Mouse (Mus musculus): ENCODE measurements around the gene Ube2j2.

Gene Ube2j2

GRCm38 (mm10) chr4:155943534-155944249, at the start of gene Ube2j2:
Gene Ube2j2, plus strand, starts transcription at chr4:155943831.
- in situ Hi-C loops (cut with MboI; ENCODE audit: low pct_unique_long_range_greater_than_20kb in 1 of 2, low sequenced_read_pairs in 2 of 2, unreplicated experiment in 1 of 2): loop anchor here in 1 of 2 experiments (5.0 kb wide), 1 partner anchor 36 kb away; no protein-coding TSS in a partner anchor

- in situ Hi-C loops (cut with MboI; ENCODE audit: low pct_unique_long_range_greater_than_20kb in 1 of 2, low sequenced_read_pairs in 2 of 2, unreplicated experiment in 1 of 2): no loop called here
Observed at GRCm38 (mm10) chr4:155894311-155894881, 49.2 kb upstream of the Ube2j2 start.

GRCm38 (mm10) chr4:155895216-155895615, 48.4 kb upstream of the Ube2j2 start:
- in situ Hi-C loops (cut with MboI; ENCODE audit: low pct_unique_long_range_greater_than_20kb in 1 of 2, low sequenced_read_pairs in 2 of 2, unreplicated experiment in 1 of 2): no loop called here

- in situ Hi-C loops (cut with MboI; ENCODE audit: low pct_unique_long_range_greater_than_20kb in 1 of 2, low sequenced_read_pairs in 2 of 2, unreplicated experiment in 1 of 2): no loop called here
Observed at GRCm38 (mm10) chr4:155895826-155896225, 47.8 kb upstream of the Ube2j2 start.

GRCm38 (mm10) chr4:155896461-155896860, 47.2 kb upstream of the Ube2j2 start:
- in situ Hi-C loops (cut with MboI; ENCODE audit: low pct_unique_long_range_greater_than_20kb in 1 of 2, low sequenced_read_pairs in 2 of 2, unreplicated experiment in 1 of 2): no loop called here

- in situ Hi-C loops (cut with MboI; ENCODE audit: low pct_unique_long_range_greater_than_20kb in 1 of 2, low sequenced_read_pairs in 2 of 2, unreplicated experiment in 1 of 2): no loop called here
Observed at GRCm38 (mm10) chr4:155898318-155898717, 45.3 kb upstream of the Ube2j2 start.

GRCm38 (mm10) chr4:155899355-155899754, 44.3 kb upstream of the Ube2j2 start:
- in situ Hi-C loops (cut with MboI; ENCODE audit: low pct_unique_long_range_greater_than_20kb in 1 of 2, low sequenced_read_pairs in 2 of 2, unreplicated experiment in 1 of 2): no loop called here

- in situ Hi-C loops (cut with MboI; ENCODE audit: low pct_unique_long_range_greater_than_20kb in 1 of 2, low sequenced_read_pairs in 2 of 2, unreplicated experiment in 1 of 2): no loop called here
Observed at GRCm38 (mm10) chr4:155901205-155901604, 42.4 kb upstream of the Ube2j2 start.

- in situ Hi-C loops (cut with MboI; ENCODE audit: low pct_unique_long_range_greater_than_20kb in 1 of 2, low sequenced_read_pairs in 2 of 2, unreplicated experiment in 1 of 2): no loop called here
Observed at GRCm38 (mm10) chr4:155903246-155903645, 40.4 kb upstream of the Ube2j2 start.

- in situ Hi-C loops (cut with MboI; ENCODE audit: low pct_unique_long_range_greater_than_20kb in 1 of 2, low sequenced_read_pairs in 2 of 2, unreplicated experiment in 1 of 2): loop anchor here in 1 of 2 experiments (5.0 kb wide), 1 partner anchor 38 kb away; the partner anchor contains the start of gene Ube2j2
Observed at GRCm38 (mm10) chr4:155904318-155905102, 39.1 kb upstream of the Ube2j2 start.

- in situ Hi-C loops (cut with MboI; ENCODE audit: low pct_unique_long_range_greater_than_20kb in 1 of 2, low sequenced_read_pairs in 2 of 2, unreplicated experiment in 1 of 2): loop anchor here in 1 of 2 experiments (5.0 kb wide), 1 partner anchor 37 kb away; the partner anchor contains the start of gene Ube2j2
Observed at GRCm38 (mm10) chr4:155905634-155906033, 38.0 kb upstream of the Ube2j2 start.

- in situ Hi-C loops (cut with MboI; ENCODE audit: low pct_unique_long_range_greater_than_20kb in 1 of 2, low sequenced_read_pairs in 2 of 2, unreplicated experiment in 1 of 2): loop anchor here in 1 of 2 experiments (5.0 kb wide), 1 partner anchor 36 kb away; the partner anchor contains the start of gene Ube2j2
Observed at GRCm38 (mm10) chr4:155906125-155906524, 37.5 kb upstream of the Ube2j2 start.

GRCm38 (mm10) chr4:155907003-155907402, 36.6 kb upstream of the Ube2j2 start:
- in situ Hi-C loops (cut with MboI; ENCODE audit: low pct_unique_long_range_greater_than_20kb in 1 of 2, low sequenced_read_pairs in 2 of 2, unreplicated experiment in 1 of 2): loop anchor here in 1 of 2 experiments (5.0 kb wide), 1 partner anchor 35 kb away; the partner anchor contains the start of gene Ube2j2

- in situ Hi-C loops (cut with MboI; ENCODE audit: low pct_unique_long_range_greater_than_20kb in 1 of 2, low sequenced_read_pairs in 2 of 2, unreplicated experiment in 1 of 2): loop anchor here in 1 of 2 experiments (5.0 kb wide), 1 partner anchor 34 kb away; the partner anchor contains the start of gene Ube2j2
Observed at GRCm38 (mm10) chr4:155908281-155908680, 35.4 kb upstream of the Ube2j2 start.

GRCm38 (mm10) chr4:155908751-155909150, 34.9 kb upstream of the Ube2j2 start:
- in situ Hi-C loops (cut with MboI; ENCODE audit: low pct_unique_long_range_greater_than_20kb in 1 of 2, low sequenced_read_pairs in 2 of 2, unreplicated experiment in 1 of 2): loop anchor here in 1 of 2 experiments (5.0 kb wide), 1 partner anchor 34 kb away; the partner anchor contains the start of gene Ube2j2

GRCm38 (mm10) chr4:155932031-155932430, 11.6 kb upstream of the Ube2j2 start:
- in situ Hi-C loops (cut with MboI; ENCODE audit: low pct_unique_long_range_greater_than_20kb in 1 of 2, low sequenced_read_pairs in 2 of 2, unreplicated experiment in 1 of 2): no loop called here

GRCm38 (mm10) chr4:155943049-155943452, 580 bp upstream of the Ube2j2 start:
- in situ Hi-C loops (cut with MboI; ENCODE audit: low pct_unique_long_range_greater_than_20kb in 1 of 2, low sequenced_read_pairs in 2 of 2, unreplicated experiment in 1 of 2): loop anchor here in 1 of 2 experiments (5.0 kb wide), 1 partner anchor 36 kb away; no protein-coding TSS in a partner anchor

- in situ Hi-C loops (cut with MboI; ENCODE audit: low pct_unique_long_range_greater_than_20kb in 1 of 2, low sequenced_read_pairs in 2 of 2, unreplicated experiment in 1 of 2): loop anchor here in 1 of 2 experiments (5.0 kb wide), 1 partner anchor 37 kb away; no protein-coding TSS in a partner anchor
Observed at GRCm38 (mm10) chr4:155944271-155944670, 640 bp downstream of the Ube2j2 start.
